Mouse (Mus musculus) lung, postnatal 0 days (tissue): Measurements from ENCODE around the gene Map3k13.

Experiments used
- CTCF ChIP-seq: IDR thresholded peaks from 2 replicates; pipeline ENCODE4 v1.5.1; 2016; ENCODE audit warnings: antibody characterized with exemption, mild to moderate bottlenecking
- EP300 ChIP-seq: IDR thresholded peaks from 2 replicates; pipeline ENCODE4 v1.6.1; 2016; ENCODE audit warnings: antibody characterized with exemption, mild to moderate bottlenecking, control low read depth

- TF ChIP-seq CTCF, result no peak
- TF ChIP-seq EP300, result no peak
Measured at GRCm38 (mm10) chr16:21853446-21853941, 59.3 kb downstream of the Map3k13 start.
